Mouse (Mus musculus): Measurements from ENCODE around the gene P4ha2.

DNA sequence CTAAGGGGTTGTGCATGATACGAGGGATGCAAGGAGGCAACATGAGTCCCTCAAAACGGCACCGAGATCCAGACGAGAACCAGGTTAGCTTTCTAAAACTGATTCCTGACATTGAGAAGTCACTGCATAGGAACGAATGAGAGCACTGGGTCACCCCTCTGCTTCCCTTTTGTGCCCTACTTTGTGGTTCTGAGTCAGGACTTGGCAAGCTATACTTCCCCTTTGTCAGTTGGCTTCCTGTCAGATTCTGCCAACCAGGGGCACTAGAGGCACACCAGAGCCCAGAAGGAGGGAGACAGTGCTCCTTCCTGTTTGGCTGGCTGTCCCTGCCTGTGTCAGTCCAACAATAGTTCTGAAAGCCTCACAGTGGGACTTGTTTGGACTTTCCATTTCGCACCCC lies 56.0 kb downstream of the P4ha2 start:
- no peak for TF ChIP-seq CTCF (IDR thresholded peaks at IDR 0.05; ENCODE audit: low read depth, low read length)
- no peak for TF ChIP-seq POLR2A (IDR thresholded peaks at IDR 0.05; ENCODE audit: insufficient read depth, low read length)
- no peak for TF ChIP-seq EP300 (IDR thresholded peaks at IDR 0.05; ENCODE audit: insufficient read depth, low read depth, low read length)
